Mouse (Mus musculus): ENCODE measurements at regions not wholly inside any gene's neighbourhood (a gene's known extent, or its start where the extent isn't known, plus 50 kb on each side); places are given as distances from the start of the nearest gene placed in this dataset.

GRCm38 (mm10) chrX:158451792-158452191, 408.7 kb upstream of the Cnksr2 start:
- DNase-seq (ENCODE audit: low spot score in 2 of 2): no peak

- DNase-seq (ENCODE audit: low spot score in 2 of 2): no peak
These were observed 380.6 kb upstream of the Cnksr2 start for GRCm38 (mm10) chrX:158423554-158424258.

DNA sequence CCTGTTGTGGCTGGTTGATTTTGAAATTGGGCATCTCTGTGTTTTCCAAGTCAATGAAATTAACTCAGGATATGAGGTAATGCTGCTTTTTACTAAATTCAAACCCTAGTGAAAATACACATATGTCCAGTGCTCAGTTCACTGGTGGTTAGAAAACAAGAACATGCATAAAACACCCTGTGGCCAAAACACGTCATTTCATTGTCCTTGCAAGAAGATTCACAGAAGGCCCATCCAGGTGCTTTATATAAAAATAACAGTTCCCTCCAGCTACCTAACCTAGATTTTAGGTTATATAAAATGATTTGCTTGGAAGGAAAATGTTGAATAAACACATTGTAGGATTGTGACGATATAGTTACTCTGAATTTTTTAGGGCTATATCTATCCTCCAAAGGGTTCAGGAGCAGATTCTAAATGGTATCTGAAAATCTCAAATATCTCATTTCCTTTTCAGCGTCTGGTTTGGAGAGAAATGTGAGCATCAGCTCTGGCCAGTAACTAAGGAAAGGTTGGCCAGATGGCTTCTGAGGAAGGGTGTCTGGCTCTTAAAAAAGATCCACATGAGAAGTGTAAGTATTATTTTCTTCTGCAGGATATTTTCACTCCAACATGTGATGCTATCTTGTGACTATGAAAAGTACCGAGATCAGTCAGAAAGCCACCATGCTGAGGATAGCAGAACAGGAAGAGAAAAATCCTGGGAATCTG, 351.2 kb upstream of the Cnksr2 start:
- DNase-seq (ENCODE audit: low spot score in 2 of 2): peak in 1 of 2 experiments; percentile 15

- no peak for DNase-seq (ENCODE audit: low spot score in 2 of 2)
These were observed 332.7 kb upstream of the Cnksr2 start for GRCm38 (mm10) chrX:158375791-158376190.

- DNase-seq (ENCODE audit: low spot score in 2 of 2): no peak
These were observed 330.1 kb upstream of the Cnksr2 start for GRCm38 (mm10) chrX:158373219-158373618.

Data from left cerebral cortex, adult 8-10 months (tissue).